Mouse (Mus musculus) erythroblast, embryonic 14.5 days (primary cell): Measurements from ENCODE around the gene Cntn5.

Source experiments
- GATA1 ChIP-seq: IDR thresholded peaks from 2 replicates; pipeline ENCODE4 v1.6.1; 2012; ENCODE audit warnings: low read length, inconsistent platforms, mixed read lengths
- TAL1 ChIP-seq: IDR thresholded peaks from 3 replicates; pipeline ENCODE4 v1.6.1; 2012; ENCODE audit warnings: low read length, inconsistent platforms, mixed read lengths

DNA sequence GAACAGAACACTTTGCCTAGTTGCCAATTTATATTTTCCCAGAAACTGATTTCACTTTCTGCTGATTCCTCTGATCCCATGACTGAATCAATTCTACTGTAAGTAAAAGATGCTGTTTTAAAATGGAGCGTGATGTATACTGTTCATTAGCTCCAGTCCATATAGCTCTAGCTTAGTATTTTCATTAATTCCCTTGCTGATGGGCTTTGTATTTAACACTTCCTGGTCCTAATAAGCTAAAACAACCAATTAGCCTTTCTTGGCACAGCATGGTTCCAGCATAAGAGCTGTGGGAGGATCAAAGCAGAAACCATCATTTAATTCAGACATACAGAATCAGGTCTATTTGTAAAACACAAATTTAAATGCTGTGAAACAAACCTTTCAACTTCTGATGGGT, 375.5 kb downstream of the Cntn5 start:
- TF ChIP-seq GATA1 (no peak), TAL1 (no peak)
